Mouse (Mus musculus) kidney, adult 2 months (tissue): ENCODE data around the gene Idh2. TPM values are rescaled to one million over a fixed set of nuclear protein-coding genes. Genes with fewer than 3 reads are reported as not detected.

Experiments used
- DNase-seq: peaks from one replicate; pipeline ENCODE4 v3.0.0; 2021
- H3K27ac ChIP-seq: fragments of 200-500 bp; 2 replicates; pipeline ENCODE4 v1.5.1; 2012; ENCODE audit warnings: low read depth, low read length, control low read depth, inconsistent platforms; ENCODE audit not compliant: insufficient read depth
- H3K27me3 ChIP-seq: fragments of 200-500 bp; replicated peaks from 2 replicates; pipeline ENCODE4 v1.6.1; 2012; ENCODE audit warnings: mild to moderate bottlenecking, moderate library complexity, low read length, inconsistent platforms; ENCODE audit not compliant: control insufficient read depth, insufficient read depth
- H3K36me3 ChIP-seq: fragments of 200-500 bp; 2 replicates; pipeline ENCODE4 v1.6.1; 2012; ENCODE audit warnings: mild to moderate bottlenecking, moderate library complexity, low read length, inconsistent platforms; ENCODE audit not compliant: control insufficient read depth, insufficient read depth
- H3K4me1 ChIP-seq: fragments of 200-500 bp; 2 replicates; pipeline ENCODE4 v1.6.1; 2011; ENCODE audit warnings: low read length; ENCODE audit not compliant: control insufficient read depth, insufficient read depth
- H3K4me3 ChIP-seq: fragments of 200-500 bp; 2 replicates; pipeline ENCODE4 v1.5.1; 2011; ENCODE audit warnings: mild to moderate bottlenecking, low read depth, low read length, control low read depth; ENCODE audit not compliant: insufficient read depth
- CTCF ChIP-seq: fragments of 200-500 bp; conservative IDR thresholded peaks from 2 replicates; pipeline ENCODE4 v1.5.1; 2011; ENCODE audit warnings: low read depth, mild to moderate bottlenecking, control low read depth, low read length, moderate library complexity, mixed read lengths; ENCODE audit not compliant: insufficient read depth, insufficient read length
- POLR2A ChIP-seq: fragments of 200-500 bp; IDR thresholded peaks from one replicate; pipeline ENCODE4 v1.6.1; 2011; ENCODE audit warnings: low read depth, low read length, control low read depth
- WGBS: fragments of 180-500 bp; shearing (Covaris S2); methylation state at CpG from one replicate; pipeline ENCODE4 v1.1.7; 2018; 5-methylcytosine and 5-hydroxymethylcytosine counted together
- polyA plus RNA-seq: library from polyadenylated mRNA; depleted of rRNA; stranded (reverse); fragments of >200 nt; gene quantifications from 2 replicates; pipeline ENCODE4 v1.2.3, GENCODE M21; 2012

The Idh2 gene
- polyA plus RNA-seq, 1 experiment, result 688 TPM

- Histone ChIP-seq H3K4me3 (no peak overlapping the region), H3K27me3 (no peaks in the 10 kb centered on the region), H3K27ac (no peak overlapping the region), H3K36me3 (no peaks in the 10 kb centered on the region), H3K4me1 (peaks cover 3% of the 10 kb centered on the region; the same call in 1 of the 2 replicates)
- DNase-seq, result no peak
- peak; percentile 67 for TF ChIP-seq CTCF
- TF ChIP-seq POLR2A, result no peak
- 75% methylated on average over 6 of the region's 6 CpGs for WGBS
Observed at GRCm38 (mm10) chr7:80152152-80152551, 37.0 kb upstream of the Idh2 start.

GRCm38 (mm10) chr7:80149356-80149755 lies 34.2 kb upstream of the Idh2 start:
- H3K27me3 ChIP-seq, result no peaks in the 10 kb centered on the region
- TF ChIP-seq CTCF (no peak), POLR2A (no peak)
- no peak for DNase-seq
- no peaks in the 10 kb centered on the region for H3K4me1 ChIP-seq
- 61% methylated on average over 9 of the region's 9 CpGs for WGBS
- no peak overlapping the region for H3K27ac ChIP-seq
- H3K4me3 ChIP-seq, result no peak overlapping the region
- no peaks in the 10 kb centered on the region for H3K36me3 ChIP-seq

GRCm38 (mm10) chr7:80146077-80146476 lies 30.9 kb upstream of the Idh2 start:
- DNase-seq, result no peak
- TF ChIP-seq CTCF (no peak), POLR2A (no peak)
- H3K27me3 ChIP-seq, result no peaks in the 10 kb centered on the region
- H3K27ac ChIP-seq, result no peak overlapping the region
- no peaks in the 10 kb centered on the region; the same call in 1 of the 2 replicates for H3K4me1 ChIP-seq
- no peaks in the 10 kb centered on the region for H3K36me3 ChIP-seq
- no peak overlapping the region for H3K4me3 ChIP-seq
- 86% methylated on average over 8 of the region's 8 CpGs for WGBS

GRCm38 (mm10) chr7:80144695-80145094 lies 29.5 kb upstream of the Idh2 start:
- 92% methylated on average over 7 of the region's 7 CpGs for whole genome bisulfite sequencing
- no peaks in the 10 kb centered on the region for H3K27me3 ChIP-seq
- no peak for TF ChIP-seq CTCF
- TF ChIP-seq POLR2A, result no peak
- DNase-seq, result no peak
- no peak overlapping the region for H3K4me3 ChIP-seq
- H3K27ac ChIP-seq, result no peak overlapping the region
- H3K36me3 ChIP-seq, result no peaks in the 10 kb centered on the region
- H3K4me1 ChIP-seq, result no peaks in the 10 kb centered on the region; the same call in 1 of the 2 replicates

GRCm38 (mm10) chr7:80143331-80144273 lies 28.4 kb upstream of the Idh2 start:
- peak; percentile 51 for DNase-seq
- TF ChIP-seq POLR2A (no peak), CTCF (no peak)
- 46% methylated on average over 22 of the region's 22 CpGs for WGBS
- Histone ChIP-seq H3K4me1 (no peaks in the 10 kb centered on the region; the same call in 1 of the 2 replicates), H3K27ac (no peak overlapping the region), H3K27me3 (no peaks in the 10 kb centered on the region), H3K36me3 (no peaks in the 10 kb centered on the region), H3K4me3 (no peak overlapping the region)

GRCm38 (mm10) chr7:80140815-80141214 lies 25.6 kb upstream of the Idh2 start:
- WGBS, result 13% methylated on average over 9 of the region's 9 CpGs
- Histone ChIP-seq H3K4me1 (no peaks in the 10 kb centered on the region; the same call in 1 of the 2 replicates), H3K4me3 (no peak overlapping the region), H3K36me3 (no peaks in the 10 kb centered on the region), H3K27me3 (no peaks in the 10 kb centered on the region), H3K27ac (no peak overlapping the region)
- TF ChIP-seq POLR2A (no peak), CTCF (peak; percentile 93)
- peak; percentile 78 for DNase-seq

- peak; percentile 59 for DNase-seq
- no peaks in the 10 kb centered on the region for H3K27me3 ChIP-seq
- peaks cover 13% of the 10 kb centered on the region for H3K4me1 ChIP-seq
- 69% methylated on average over 1 of the region's 1 CpGs for WGBS
- TF ChIP-seq POLR2A, result no peak
- no peak for TF ChIP-seq CTCF
- H3K27ac ChIP-seq, result no peak overlapping the region
- no peak overlapping the region for H3K4me3 ChIP-seq
- no peaks in the 10 kb centered on the region for H3K36me3 ChIP-seq
Observed at GRCm38 (mm10) chr7:80138375-80138774, 23.2 kb upstream of the Idh2 start.
